ENCODE assay signal across 8 mouse cellular contexts in genomic region chr17:80048230-80048629, GRCm38 (mm10). TPM values are rescaled to one million over a fixed set of nuclear protein-coding genes. Genes with fewer than 3 reads are reported as not detected.
DNase-seq lines count a peak whose midpoint lies in the region; ATAC-seq and TF ChIP-seq lines count a peak whose summit lies in the region.

No protein-coding gene starts in this region.

- peak; percentile 62 for TF ChIP-seq CTCF in liver, embryonic 14.5 days (IDR thresholded peaks at IDR 0.05; ENCODE audit: low read depth)
- TF ChIP-seq CTCF in spleen, adult 2 months (IDR thresholded peaks at IDR 0.05; ENCODE audit: extremely low read depth, insufficient read depth, insufficient read length, insufficient replicate concordance), result no peak

- no peak overlapping the region for H3K4me3 ChIP-seq in liver, embryonic 14.5 days (ENCODE audit: insufficient read depth in 1 of 2, low read depth in 2 of 2, low read length in 2 of 2)
- H3K4me3 ChIP-seq in spleen, adult 2 months (ENCODE audit: extremely low read depth, insufficient read depth, insufficient read length), result no peak overlapping the region

- 70% methylated on average over 7 of the region's 7 CpGs for WGBS in liver, embryonic 14.5 days (ENCODE audit: insufficient replicate concordance)
- 67% methylated on average over 7 of the region's 7 CpGs for WGBS in spleen, adult 2 months

- TF ChIP-seq POLR2A in spleen, adult 2 months (IDR thresholded peaks at IDR 0.05; ENCODE audit: low read depth, low read length), result no peak

- no peak overlapping the region for H3K4me2 ChIP-seq in liver, embryonic 14.5 days (ENCODE audit: low read depth)

- H3K9me3 ChIP-seq in liver, embryonic 14.5 days (ENCODE audit: control insufficient read depth, low read length), result no peaks in the 10 kb centered on the region

- no peaks in the 10 kb centered on the region for H3K4me1 ChIP-seq in liver, embryonic 14.5 days (replicated peaks; ENCODE audit: control insufficient read depth in 2 of 2, insufficient read depth in 2 of 2, low read length in 1 of 2)
- no peaks in the 10 kb centered on the region for H3K4me1 ChIP-seq in spleen, adult 2 months (ENCODE audit: control insufficient read depth, insufficient read depth, insufficient read length)

- peak; percentile 79; the same call in 1 of the 2 replicates for ATAC-seq in frontal cortex, adult (ENCODE audit: low TSS enrichment)
- no peak for ATAC-seq in liver, embryonic 14.5 days (ENCODE audit: insufficient read depth)

- no peak for TF ChIP-seq EP300 in liver, embryonic 14.5 days (IDR thresholded peaks at IDR 0.05; ENCODE audit: low read depth)

- no peaks in the 10 kb centered on the region for H3K27me3 ChIP-seq in liver, embryonic 14.5 days (ENCODE audit: control insufficient read depth, insufficient read depth, low read length)
- H3K27me3 ChIP-seq in spleen, adult 2 months (ENCODE audit: control insufficient read depth, insufficient read depth, low read length), result no peaks in the 10 kb centered on the region

- no peak overlapping the region for H3K27ac ChIP-seq in liver, embryonic 14.5 days
- H3K27ac ChIP-seq in spleen, adult 2 months (ENCODE audit: insufficient read depth, low read length), result no peak overlapping the region

- H3K9ac ChIP-seq in liver, embryonic 14.5 days (replicated peaks), result no peak overlapping the region

- peaks cover 50% of the 10 kb centered on the region for H3K36me3 ChIP-seq in liver, embryonic 14.5 days (replicated peaks; ENCODE audit: control insufficient read depth, insufficient read depth, low read depth)
- H3K36me3 ChIP-seq in spleen, adult 2 months (ENCODE audit: control insufficient read depth, insufficient read depth, low read length), result 0 out of 2 replicates have a peak, but pooled peaks cover 1% of the 10 kb centered on the region

- DNase-seq in frontal cortex, postnatal 25 days (ENCODE audit: low spot score in 2 of 2), result no peak
- peak; percentile 47 for DNase-seq in urinary bladder, postnatal 25 days (ENCODE audit: low spot score)
- no peak for DNase-seq in urinary bladder, postnatal 4 days (ENCODE audit: low spot score in 2 of 2)
- peak; percentile 26 to 58 for DNase-seq in cerebellum, postnatal 4 days (ENCODE audit: low spot score in 2 of 2)
- peak; percentile 78 for DNase-seq in heart, postnatal 4 days
- peak in 1 of 3 experiments; percentile 53 for DNase-seq in liver, embryonic 14.5 days (ENCODE audit: low read depth in 3 of 3, low spot score in 3 of 3)
- DNase-seq in spleen, adult 2 months (ENCODE audit: low read depth in 1 of 2, low spot score in 2 of 2), result peak; percentile 51 to 54

RNA-seq across cellular contexts. Expression of gene Hnrnpll, which starts 13.9 kb away (rescaled TPM):
- 10 to 100 TPM; 51.1 to 57.8 TPM for total RNA-seq in heart, postnatal 4 days (2021)
- polyA plus RNA-seq in liver, embryonic 14.5 days (2012; rRNA removed), result 16.2 and 23.5 TPM in 2 replicates
- 23.1 and 23.9 TPM in 2 replicates for polyA plus RNA-seq in liver, embryonic 14.5 days (2014; fragmentation: Nextera tagmentation; extraction: Ambion mirVana)
- 5.7 and 6.5 TPM in 2 replicates for polyA plus RNA-seq in spleen, adult 2 months (2012; rRNA removed)

Comparison
In these comparisons a context has a peak if more than half of its experiments do, and no peak if none do; other contexts are left out.
1. DNase-seq: peak in urinary bladder, postnatal 25 days (single experiment), cerebellum, postnatal 4 days (2 of 2), heart, postnatal 4 days (single experiment) and spleen, adult 2 months (2 of 2); none in frontal cortex, postnatal 25 days (0 of 2) and urinary bladder, postnatal 4 days (0 of 2).